Mouse (Mus musculus) kidney, embryonic 15.5 days (tissue): ENCODE measurements around the gene Glt8d2. TPM values are rescaled to one million over a fixed set of nuclear protein-coding genes. Genes with fewer than 3 reads are reported as not detected.

Source experiments
- polyA plus RNA-seq: library from polyadenylated mRNA; unstranded; fragments of >200 nt; fragmentation: Nextera tagmentation; extraction: Ambion mirVana; gene quantifications from 2 replicates; pipeline ENCODE4 v1.2.1, GENCODE M21; 2015

The Glt8d2 gene
- polyA plus RNA-seq, 1 experiment from 2014 or later = 5.0 TPM

Other genes starting within 250 kb of the Glt8d2 start
- gene Gm1553, start 198.0 kb downstream of the Glt8d2 start, polyA plus RNA-seq = not detected in 2 replicates
- gene 1190007I07Rik, start 67.4 kb downstream of the Glt8d2 start, polyA plus RNA-seq = 49.7 and 51.3 TPM in 2 replicates
- gene Tdg, start 60.8 kb downstream of the Glt8d2 start, polyA plus RNA-seq = 153 and 154 TPM in 2 replicates
- gene Hcfc2, start 5.5 kb upstream of the Glt8d2 start, polyA plus RNA-seq = 33.2 and 33.3 TPM in 2 replicates
- 47.7 and 48.9 TPM in 2 replicates for gene Nfyb, start 73.5 kb upstream of the Glt8d2 start, polyA plus RNA-seq
- gene Txnrd1, start 143.3 kb upstream of the Glt8d2 start, polyA plus RNA-seq = 105 and 107 TPM in 2 replicates
- 0.19 and 0.24 TPM in 2 replicates for gene Eid3, start 176.0 kb upstream of the Glt8d2 start, polyA plus RNA-seq